Mouse (Mus musculus): Measurements from ENCODE around the gene Slc17a4.

DNA sequence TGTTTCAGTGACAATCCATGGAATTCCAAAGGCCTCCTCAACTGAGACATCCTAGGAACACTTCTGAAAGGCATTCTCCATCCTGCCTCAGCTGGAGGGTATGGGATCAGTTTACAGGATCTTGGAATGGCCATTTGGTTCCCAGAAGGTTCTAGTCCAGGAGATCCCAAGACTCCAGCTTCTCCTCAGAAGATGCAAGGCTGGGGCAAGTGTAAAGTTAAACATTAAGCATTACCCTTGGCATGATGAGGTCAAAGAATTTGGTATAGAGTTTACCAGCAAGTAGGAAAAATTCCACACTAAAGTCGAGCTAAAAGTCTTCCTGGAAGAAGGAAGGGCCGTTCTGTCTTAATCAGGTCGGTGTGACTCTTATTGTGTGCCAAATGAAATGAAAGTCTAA is 44.8 kb downstream of the Slc17a4 start:
- TF ChIP-seq CTCF (IDR thresholded peaks at IDR 0.05; ENCODE audit: control insufficient read depth, insufficient read depth, insufficient read length) (no peak), USF1 (IDR thresholded peaks at IDR 0.05; ENCODE audit: low read depth) (no peak), MYOD1 (IDR thresholded peaks at IDR 0.05; ENCODE audit: control insufficient read depth, insufficient read length, low read depth) (no peak), MAX (IDR thresholded peaks at IDR 0.05) (no peak), MYOG (IDR thresholded peaks at IDR 0.05; ENCODE audit: control insufficient read depth, extremely low read depth, insufficient read length) (no peak)
